Mouse (Mus musculus) testis, adult 2 months (tissue): ENCODE data around the gene Gon4l.
"Not testable (repeated sequence)": the region's sequence is repeated elsewhere in the genome, so short reads cannot be mapped to it uniquely, and the experiment has no call there.

ENCODE experiments used
- CTCF ChIP-seq: fragments of 200-500 bp; IDR thresholded peaks from 2 replicates; pipeline ENCODE4 v1.5.1; 2012; ENCODE audit warnings: low read depth, mild to moderate bottlenecking, inconsistent platforms, low read length, moderate library complexity; ENCODE audit not compliant: control insufficient read depth, insufficient read depth, insufficient replicate concordance
- POLR2A ChIP-seq: fragments of 200-500 bp; IDR thresholded peaks from 2 replicates; pipeline ENCODE4 v1.6.1; 2012; ENCODE audit warnings: low read depth, mild to moderate bottlenecking, inconsistent platforms, low read length, moderate library complexity; ENCODE audit not compliant: control insufficient read depth

GRCm38 (mm10) chr3:88868449-88868848, 33.4 kb downstream of the Gon4l start:
- not testable (repeated sequence) for TF ChIP-seq POLR2A, CTCF
